Mouse (Mus musculus) limb, embryonic 14.5 days (tissue): ENCODE results near the gene Grm7. TPM values are rescaled to one million over a fixed set of nuclear protein-coding genes. Genes with fewer than 3 reads are reported as not detected.

Experiments
- ATAC-seq: fragments of 200-750 bp; cut with Nextera tagmentation; 2 replicates; pipeline ENCODE4 v1.8.0; 2017; ENCODE audit warnings: low read depth, moderate number of reproducible peaks, moderate TSS enrichment; ENCODE audit not compliant: low FRiP score
- DNase-seq: peaks from one replicate; pipeline ENCODE4 v3.0.0-alpha.2; 2015; ENCODE audit warnings: low spot score
- H3K27ac ChIP-seq: fragments of 300-500 bp; sonication (generic); replicated peaks from 2 replicates; pipeline ENCODE4 v1.5.1; 2014; ENCODE audit warnings: low read depth, mild to moderate bottlenecking, low read length, moderate library complexity, mixed read lengths
- H3K27me3 ChIP-seq: fragments of 300-500 bp; sonication (generic); 2 replicates; pipeline ENCODE4 v1.6.1; 2014; ENCODE audit warnings: low read length, mixed read lengths; ENCODE audit not compliant: control insufficient read depth, insufficient read depth
- H3K36me3 ChIP-seq: fragments of 300-500 bp; sonication (generic); 2 replicates; pipeline ENCODE4 v1.6.1; 2014; ENCODE audit warnings: mild to moderate bottlenecking, low read length, moderate library complexity, mixed read lengths; ENCODE audit not compliant: control insufficient read depth, insufficient read depth
- H3K4me1 ChIP-seq: fragments of 300-500 bp; sonication (generic); 2 replicates; pipeline ENCODE4 v1.6.1; 2014; ENCODE audit warnings: antibody characterized with exemption, low read length, mixed read lengths; ENCODE audit not compliant: control insufficient read depth, insufficient read depth
- H3K4me2 ChIP-seq: fragments of 300-500 bp; sonication (generic); replicated peaks from 2 replicates; pipeline ENCODE4 v1.6.1; 2014; ENCODE audit warnings: low read depth, mild to moderate bottlenecking, low read length, moderate library complexity; ENCODE audit not compliant: severe bottlenecking
- H3K4me3 ChIP-seq: fragments of 300-500 bp; sonication (generic); replicated peaks from 2 replicates; pipeline ENCODE4 v1.5.1; 2014; ENCODE audit warnings: low read length
- H3K9ac ChIP-seq: fragments of 300-500 bp; sonication (generic); 2 replicates; pipeline ENCODE4 v1.6.1; 2014; ENCODE audit warnings: mild to moderate bottlenecking, low read depth, low read length, moderate library complexity; ENCODE audit not compliant: severe bottlenecking
- H3K9me3 ChIP-seq: fragments of 300-500 bp; sonication (generic); 2 replicates; pipeline ENCODE4 v1.6.1; 2016; ENCODE audit warnings: low read length; ENCODE audit not compliant: control insufficient read depth
- POLR2A ChIP-seq: fragments of 200-500 bp; IDR thresholded peaks from 2 replicates; pipeline ENCODE4 v1.8.0; 2012; ENCODE audit warnings: inconsistent platforms, mild to moderate bottlenecking, moderate library complexity, borderline replicate concordance; ENCODE audit not compliant: insufficient read depth, insufficient read length; ENCODE audit errors: extremely low read depth
- WGBS: fragments of 180-500 bp; shearing (Covaris S2); extraction: QIAGEN DNeasy Blood & Tissue Kit; methylation state at CpG from one replicate; pipeline ENCODE4 v1.1.7; 2014; 5-methylcytosine and 5-hydroxymethylcytosine counted together
- polyA plus RNA-seq, 2 experiments: library from polyadenylated mRNA; depleted of rRNA in 1 of 2; stranded (reverse) in 1 of 2; unstranded in 1 of 2; fragments of >200 nt; fragmentation: Nextera tagmentation in 1 of 2; extraction: Ambion mirVana in 1 of 2; gene quantifications; 2 replicates each; pipeline versions ENCODE4 v1.2.1 to v1.2.3; 2012 to 2014

The Grm7 gene
- polyA plus RNA-seq, 2 experiments, result 2.4 to 3.2 TPM

- WGBS, result 94% methylated on average over 3 of the region's 3 CpGs
Measured at GRCm38 (mm10) chr6:111195333-111195732, 550.0 kb downstream of the Grm7 start.

GRCm38 (mm10) chr6:111221083-111221729 is 575.8 kb downstream of the Grm7 start:
- Histone ChIP-seq H3K4me1 (no peaks in the 10 kb centered on the region), H3K36me3 (no peaks in the 10 kb centered on the region), H3K9ac (no peak overlapping the region), H3K4me2 (no peak overlapping the region), H3K9me3 (no peaks in the 10 kb centered on the region), H3K27ac (no peak overlapping the region), H3K27me3 (no peaks in the 10 kb centered on the region), H3K4me3 (no peak overlapping the region)
- ATAC-seq (no peak), DNase-seq (no peak)
- WGBS, result 77% methylated on average over 6 of the region's 6 CpGs
- TF ChIP-seq POLR2A, result no peak

More at GRCm38 (mm10) chr6:111195333-111195732, 550.0 kb downstream of the Grm7 start:
- Histone ChIP-seq H3K4me1 (no peaks in the 10 kb centered on the region), H3K27me3 (no peaks in the 10 kb centered on the region), H3K4me2 (no peak overlapping the region), H3K36me3 (no peaks in the 10 kb centered on the region), H3K9ac (no peak overlapping the region), H3K27ac (no peak overlapping the region), H3K4me3 (no peak overlapping the region), H3K9me3 (no peaks in the 10 kb centered on the region)
- no peak for TF ChIP-seq POLR2A
- DNase-seq (no peak), ATAC-seq (no peak)

- no peak overlapping the region for H3K9ac ChIP-seq
- 82% methylated on average over 5 of the region's 5 CpGs for WGBS
- no peak for TF ChIP-seq POLR2A
- DNase-seq (no peak), ATAC-seq (no peak)
- H3K27me3 ChIP-seq, result no peaks in the 10 kb centered on the region
- no peaks in the 10 kb centered on the region for H3K4me1 ChIP-seq
- no peak overlapping the region for H3K27ac ChIP-seq
- H3K4me3 ChIP-seq, result no peak overlapping the region
- no peaks in the 10 kb centered on the region for H3K36me3 ChIP-seq
- no peak overlapping the region for H3K4me2 ChIP-seq
- no peaks in the 10 kb centered on the region for H3K9me3 ChIP-seq
Measured at GRCm38 (mm10) chr6:111255215-111255614, 609.8 kb downstream of the Grm7 start.

- DNase-seq, result peak; percentile 21
- no peak overlapping the region for H3K27ac ChIP-seq
- no peak overlapping the region for H3K4me3 ChIP-seq
- WGBS, result 49% methylated on average over 3 of the region's 3 CpGs
- TF ChIP-seq POLR2A, result no peak
- H3K9me3 ChIP-seq, result no peaks in the 10 kb centered on the region
- no peak overlapping the region for H3K4me2 ChIP-seq
- H3K36me3 ChIP-seq, result no peaks in the 10 kb centered on the region
- no peaks in the 10 kb centered on the region for H3K4me1 ChIP-seq
- no peaks in the 10 kb centered on the region for H3K27me3 ChIP-seq
- H3K9ac ChIP-seq, result no peak overlapping the region
- ATAC-seq, result no peak
Measured at GRCm38 (mm10) chr6:111256939-111257338, 611.6 kb downstream of the Grm7 start.

- Histone ChIP-seq H3K4me2 (no peak overlapping the region), H3K9ac (no peak overlapping the region), H3K4me1 (no peaks in the 10 kb centered on the region), H3K27ac (no peak overlapping the region), H3K4me3 (no peak overlapping the region), H3K9me3 (no peaks in the 10 kb centered on the region), H3K27me3 (no peaks in the 10 kb centered on the region), H3K36me3 (no peaks in the 10 kb centered on the region)
- ATAC-seq (no peak), DNase-seq (no peak)
- 75% methylated on average over 3 of the region's 3 CpGs for WGBS
- no peak for TF ChIP-seq POLR2A
Measured at GRCm38 (mm10) chr6:111258256-111258655, 612.9 kb downstream of the Grm7 start.
